Mouse (Mus musculus) activated CD4-positive, CD25-positive, alpha-beta regulatory T cell, adult 4 months (primary cell): ENCODE data around the gene Rap1gds1. TPM values are rescaled to one million over a fixed set of nuclear protein-coding genes. Genes with fewer than 3 reads are reported as not detected.

ENCODE experiments used
- ATAC-seq: one replicate; pipeline ENCODE4 v1.8.0; 2017
- polyA plus RNA-seq, 2 experiments: library from polyadenylated mRNA; unstranded; fragments of 100-300 nt; shearing (Covaris generic); gene quantifications; one replicate each; pipeline ENCODE4 v1.2.1; 2017

Gene Rap1gds1
- polyA plus RNA-seq, 2 experiments from 2014 or later, result 72.4 to 73.6 TPM

- ATAC-seq, result peak; percentile 27
These were observed 197.3 kb downstream of the Rap1gds1 start for GRCm38 (mm10) chr3:138877741-138878140.

- peak; percentile 87 for ATAC-seq
These were observed 198.1 kb downstream of the Rap1gds1 start for GRCm38 (mm10) chr3:138876931-138877361.

DNA sequence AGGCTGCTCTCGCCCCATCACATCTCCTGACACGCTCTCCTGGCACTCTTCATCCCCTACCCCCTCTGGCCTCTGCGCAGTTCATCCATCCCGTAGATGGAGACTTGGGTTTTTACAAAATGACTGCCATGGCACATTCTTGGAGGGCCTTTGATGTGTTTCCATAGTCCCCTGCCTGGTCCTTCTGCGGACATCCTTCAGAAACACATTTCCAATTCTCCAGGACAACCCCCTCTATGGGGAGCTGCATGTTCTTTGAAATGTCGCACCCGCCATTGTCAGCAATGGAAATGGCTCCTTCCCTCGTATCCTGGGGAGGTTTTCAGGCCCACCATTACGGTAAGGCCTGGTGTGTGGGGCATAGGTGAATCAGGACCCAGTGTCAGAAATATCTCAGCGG lies 198.6 kb downstream of the Rap1gds1 start:
- no peak for ATAC-seq

GRCm38 (mm10) chr3:138875936-138876335 lies 199.1 kb downstream of the Rap1gds1 start:
- no peak for ATAC-seq

Other genes with a start within 250 kb of the Rap1gds1 start
- under 1 TPM in 1 of 2 experiments, not detected in 1; 0.16 TPM for gene Stpg2, start 130.5 kb upstream of the Rap1gds1 start, polyA plus RNA-seq